ENCODE assay signal across 31 mouse cellular contexts in the genomic region with DNA sequence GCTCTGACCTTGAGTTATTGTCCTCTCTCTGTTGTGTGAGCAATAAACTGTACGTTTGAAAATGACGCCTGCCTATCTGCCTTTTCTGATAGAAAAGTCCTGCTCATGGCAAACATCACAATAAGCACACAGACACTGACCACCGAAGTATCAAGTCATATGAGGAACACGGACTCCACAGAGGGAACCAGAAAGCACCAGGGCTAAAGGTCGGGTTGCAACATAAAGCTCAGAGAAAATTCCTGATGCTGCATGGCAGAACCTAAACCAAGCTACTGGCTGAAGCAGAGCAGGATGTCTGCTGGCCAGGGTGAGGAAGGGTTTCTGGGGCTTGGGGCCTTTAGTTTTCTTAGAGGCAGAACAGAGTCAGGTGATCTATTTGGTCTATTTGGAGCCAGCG.
A peak's percentile ranks its signal among the peaks of the same experiment; 100 is the strongest.
DNase-seq lines count a peak whose midpoint lies in the region; ATAC-seq and TF ChIP-seq lines count a peak whose summit lies in the region.
"Had no signal": no experiment of that assay in that cellular context is flagged by ENCODE, and none has a peak within 500 bp of the region (broad histone marks: within the 10 kb centered on the region; RNA-seq: fewer than 3 reads in every experiment).

No protein-coding gene starts in this region.

- no peak for TF ChIP-seq CTCF in intestine, postnatal 0 days (IDR thresholded peaks at IDR 0.05; ENCODE audit: low read depth)
- TF ChIP-seq CTCF in lung, adult 2 months (IDR thresholded peaks at IDR 0.05; ENCODE audit: insufficient read depth, low read length) = no peak

- H3K4me2 ChIP-seq in intestine, embryonic 15.5 days (replicated peaks) = no peak overlapping the region
- no peak overlapping the region for H3K4me2 ChIP-seq in intestine, postnatal 0 days (replicated peaks; ENCODE audit: low read depth)
- no peak overlapping the region for H3K4me2 ChIP-seq in liver, embryonic 15.5 days
- H3K4me2 ChIP-seq: embryonic facial prominence, embryonic 13.5 days; forebrain, embryonic 12.5 days; forebrain, embryonic 15.5 days; heart, embryonic 12.5 days; heart, embryonic 15.5 days; hindbrain, embryonic 13.5 days had no signal

- WGBS in intestine, embryonic 15.5 days = 65% methylated on average over 6 of the region's 6 CpGs
- WGBS in intestine, postnatal 0 days = 57% methylated on average over 6 of the region's 6 CpGs
- 74% methylated on average over 6 of the region's 6 CpGs for WGBS in lung, adult 2 months
- WGBS in liver, embryonic 15.5 days (ENCODE audit: insufficient replicate concordance) = 58% methylated on average over 6 of the region's 6 CpGs

- H3K4me1 ChIP-seq in intestine, embryonic 15.5 days (replicated peaks) = no peaks in the 10 kb centered on the region
- no peaks in the 10 kb centered on the region for H3K4me1 ChIP-seq in intestine, postnatal 0 days (replicated peaks; ENCODE audit: control insufficient read depth, insufficient read depth, low read length)
- no peaks in the 10 kb centered on the region for H3K4me1 ChIP-seq in lung, adult 2 months (ENCODE audit: control insufficient read depth, insufficient read depth, low read length)
- no peaks in the 10 kb centered on the region; the same call in 1 of the 2 replicates for H3K4me1 ChIP-seq in liver, embryonic 15.5 days (replicated peaks)
- H3K4me1 ChIP-seq: embryonic facial prominence, embryonic 10.5 days; embryonic facial prominence, embryonic 13.5 days; forebrain, embryonic 12.5 days; forebrain, embryonic 15.5 days; heart, embryonic 12.5 days; heart, embryonic 15.5 days; hindbrain, embryonic 10.5 days; hindbrain, embryonic 13.5 days had no signal

- no peak overlapping the region for H3K4me3 ChIP-seq in intestine, embryonic 15.5 days (replicated peaks)
- no peak overlapping the region for H3K4me3 ChIP-seq in intestine, postnatal 0 days (ENCODE audit: low read depth, low read length)
- H3K4me3 ChIP-seq in lung, adult 2 months (replicated peaks; ENCODE audit: extremely low read depth, low read depth, low read length) = no peak overlapping the region
- H3K4me3 ChIP-seq in liver, embryonic 15.5 days (replicated peaks) = no peak overlapping the region
- H3K4me3 ChIP-seq: embryonic facial prominence, embryonic 10.5 days; embryonic facial prominence, embryonic 13.5 days; erythroblast, embryonic 14.5 days; forebrain, embryonic 12.5 days; forebrain, embryonic 15.5 days; heart, embryonic 12.5 days; heart, embryonic 15.5 days; hindbrain, embryonic 10.5 days; hindbrain, embryonic 13.5 days had no signal

- ATAC-seq in intestine, embryonic 15.5 days = peak; percentile 25; the same call in 1 of the 2 replicates
- ATAC-seq in intestine, postnatal 0 days = no peak; the same call in 1 of the 2 replicates
- peak; percentile 58; the same call in 1 of the 2 replicates for ATAC-seq in liver, embryonic 15.5 days (ENCODE audit: insufficient read depth)
- ATAC-seq: forebrain, embryonic 15.5 days; hindbrain, embryonic 16.5 days; Patski had no signal

- H3K27ac ChIP-seq in intestine, embryonic 15.5 days = no peak overlapping the region
- no peak overlapping the region for H3K27ac ChIP-seq in intestine, postnatal 0 days (ENCODE audit: low read depth, low read length)
- no peak overlapping the region for H3K27ac ChIP-seq in liver, embryonic 15.5 days (replicated peaks)
- H3K27ac ChIP-seq: embryonic facial prominence, embryonic 10.5 days; embryonic facial prominence, embryonic 13.5 days; forebrain, embryonic 12.5 days; forebrain, embryonic 15.5 days; heart, embryonic 15.5 days; hindbrain, embryonic 10.5 days; hindbrain, embryonic 13.5 days had no signal

- peak; percentile 28 for DNase-seq in lung, postnatal 36 days
- DNase-seq in lung, adult 2 months = no peak
- peak; percentile 80 for DNase-seq in yolk sac, embryonic 10.5 days (ENCODE audit: low spot score)
- DNase-seq in left cerebral cortex, adult 8-10 months (ENCODE audit: low spot score in 2 of 2) = no peak
- DNase-seq in cerebellum, postnatal 36 days = no peak
- DNase-seq: adrenal gland, postnatal 10 days; B cell, adult 2 months; cerebellum, adult 2 months; cerebellum, adult 9-11 months; cerebellum, postnatal 25 days; embryo, embryonic 11 days; gastrocnemius, postnatal 10 days; gastrocnemius, postnatal 36 days; heart, postnatal 10 days; heart, postnatal 36 days had no signal

- no peaks in the 10 kb centered on the region for H3K36me3 ChIP-seq in intestine, embryonic 15.5 days
- H3K36me3 ChIP-seq in intestine, postnatal 0 days (ENCODE audit: control insufficient read depth, insufficient read depth) = no peaks in the 10 kb centered on the region
- H3K36me3 ChIP-seq in liver, embryonic 15.5 days (replicated peaks) = no peaks in the 10 kb centered on the region
- H3K36me3 ChIP-seq: embryonic facial prominence, embryonic 10.5 days; embryonic facial prominence, embryonic 13.5 days; forebrain, embryonic 12.5 days; forebrain, embryonic 15.5 days; G1E; heart, embryonic 12.5 days; heart, embryonic 15.5 days; hindbrain, embryonic 10.5 days; hindbrain, embryonic 13.5 days had no signal

- H3K9ac ChIP-seq in intestine, embryonic 15.5 days = no peak overlapping the region
- no peak overlapping the region for H3K9ac ChIP-seq in intestine, postnatal 0 days (ENCODE audit: low read depth, low read length)
- no peak overlapping the region for H3K9ac ChIP-seq in liver, embryonic 15.5 days
- H3K9ac ChIP-seq: embryonic facial prominence, embryonic 13.5 days; forebrain, embryonic 12.5 days; forebrain, embryonic 15.5 days; heart, embryonic 12.5 days; heart, embryonic 15.5 days; hindbrain, embryonic 13.5 days had no signal

- no peak for TF ChIP-seq POLR2A in lung, adult 2 months (IDR thresholded peaks at IDR 0.05; ENCODE audit: borderline replicate concordance, extremely low read depth, low read depth, low read length)

- H3K9me3 ChIP-seq in intestine, embryonic 15.5 days = no peaks in the 10 kb centered on the region
- H3K9me3 ChIP-seq in intestine, postnatal 0 days (ENCODE audit: control insufficient read depth) = no peaks in the 10 kb centered on the region
- H3K9me3 ChIP-seq in liver, embryonic 15.5 days (replicated peaks) = no peaks in the 10 kb centered on the region; the same call in 1 of the 2 replicates
- H3K9me3 ChIP-seq: embryonic facial prominence, embryonic 10.5 days; embryonic facial prominence, embryonic 13.5 days; forebrain, embryonic 12.5 days; forebrain, embryonic 15.5 days; heart, embryonic 12.5 days; heart, embryonic 15.5 days; hindbrain, embryonic 13.5 days had no signal

- no peaks in the 10 kb centered on the region for H3K27me3 ChIP-seq in intestine, embryonic 15.5 days (replicated peaks)
- no peaks in the 10 kb centered on the region for H3K27me3 ChIP-seq in intestine, postnatal 0 days (replicated peaks; ENCODE audit: control insufficient read depth, insufficient read depth, low read length)
- no peaks in the 10 kb centered on the region for H3K27me3 ChIP-seq in liver, embryonic 15.5 days
- H3K27me3 ChIP-seq: CH12.LX; embryonic facial prominence, embryonic 13.5 days; forebrain, embryonic 12.5 days; forebrain, embryonic 15.5 days; heart, embryonic 15.5 days; hindbrain, embryonic 13.5 days; Patski had no signal

Comparison
In these comparisons a context has a peak if more than half of its experiments do, and no peak if none do; other contexts are left out.
1. DNase-seq: peak in lung, postnatal 36 days (single experiment) and yolk sac, embryonic 10.5 days (single experiment); none in lung, adult 2 months (single experiment), left cerebral cortex, adult 8-10 months (0 of 2) and cerebellum, postnatal 36 days (0 of 2).